Mouse (Mus musculus) telencephalon, adult 2 months (tissue): ENCODE data around the gene Smco2.
A peak's percentile ranks its signal among the peaks of the same experiment; 100 is the strongest.
"Not testable (repeated sequence)": the region's sequence is repeated elsewhere in the genome, so short reads cannot be mapped to it uniquely, and the experiment has no call there.

ENCODE experiments used
- DNase-seq: peaks from one replicate; pipeline ENCODE4 v3.0.0-alpha.2; 2011; ENCODE audit warnings: low read depth, low spot score

Smco2 gene

GRCm38 (mm10) chr6:146857386-146857785 is 7.5 kb downstream of the Smco2 start:
- no peak for DNase-seq

DNA sequence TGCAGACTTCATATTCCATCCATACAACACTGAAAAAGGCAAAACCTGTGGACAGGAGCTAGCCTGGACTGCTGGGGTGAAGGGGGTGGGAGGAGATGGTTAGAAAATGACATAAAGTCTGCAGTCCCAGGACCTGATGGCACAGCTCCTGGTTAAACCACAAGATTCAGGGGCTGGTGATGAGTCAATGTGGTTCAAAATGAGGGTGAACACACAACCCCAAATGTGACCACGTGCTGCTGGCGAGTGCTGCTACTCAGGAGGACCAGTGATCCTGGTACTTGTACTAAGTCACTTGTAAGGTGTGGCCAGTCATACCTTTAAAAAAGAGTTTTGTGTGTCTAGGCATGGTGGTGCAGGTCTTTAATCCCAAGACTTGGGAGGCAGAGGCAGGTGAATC is 13.2 kb downstream of the Smco2 start:
- DNase-seq: no peak

DNA sequence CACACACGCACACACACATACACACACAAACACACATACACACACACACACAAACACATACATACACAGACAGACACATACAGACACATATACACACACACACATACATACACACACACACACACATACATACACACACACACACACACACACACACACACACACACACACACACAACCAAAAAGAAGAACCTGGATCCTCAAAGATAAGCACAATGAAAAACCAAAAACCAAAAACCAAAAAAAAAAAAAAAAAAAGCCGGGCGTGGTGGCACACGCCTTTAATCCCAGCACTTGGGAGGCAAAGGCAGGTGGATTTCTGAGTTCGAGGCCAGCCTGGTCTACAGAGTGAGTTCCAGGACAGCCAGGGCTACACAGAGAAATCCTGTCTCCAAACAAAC is 14.5 kb downstream of the Smco2 start:
- not testable (repeated sequence) for DNase-seq

GRCm38 (mm10) chr6:146865701-146866100 is 15.8 kb downstream of the Smco2 start:
- DNase-seq: no peak

- DNase-seq: no peak
These were observed 22.1 kb downstream of the Smco2 start for GRCm38 (mm10) chr6:146871975-146872374.

- DNase-seq: no peak
These were observed 24.5 kb downstream of the Smco2 start for GRCm38 (mm10) chr6:146874415-146874814.

DNA sequence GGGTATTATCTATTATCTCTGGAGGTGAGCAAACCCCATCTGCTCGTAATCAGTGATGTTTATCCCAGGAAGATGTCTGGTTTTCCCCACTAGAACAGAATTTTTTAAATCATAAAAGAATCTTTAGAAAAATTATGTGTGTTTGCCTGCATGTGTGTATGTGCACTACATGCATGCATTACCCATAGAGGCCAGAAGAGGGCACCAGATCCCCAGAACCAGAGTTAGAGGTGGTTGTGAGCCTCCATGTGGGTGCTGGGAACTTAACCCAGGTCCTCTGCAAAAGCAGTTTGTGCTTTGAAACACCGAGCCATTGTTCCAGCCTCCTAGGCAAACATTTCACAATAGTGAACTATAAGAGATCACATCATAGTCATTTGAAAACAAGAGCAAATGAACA is 26.9 kb downstream of the Smco2 start:
- DNase-seq: no peak

- DNase-seq: peak; percentile 95
These were observed 27.6 kb downstream of the Smco2 start for GRCm38 (mm10) chr6:146877425-146878045.

DNA sequence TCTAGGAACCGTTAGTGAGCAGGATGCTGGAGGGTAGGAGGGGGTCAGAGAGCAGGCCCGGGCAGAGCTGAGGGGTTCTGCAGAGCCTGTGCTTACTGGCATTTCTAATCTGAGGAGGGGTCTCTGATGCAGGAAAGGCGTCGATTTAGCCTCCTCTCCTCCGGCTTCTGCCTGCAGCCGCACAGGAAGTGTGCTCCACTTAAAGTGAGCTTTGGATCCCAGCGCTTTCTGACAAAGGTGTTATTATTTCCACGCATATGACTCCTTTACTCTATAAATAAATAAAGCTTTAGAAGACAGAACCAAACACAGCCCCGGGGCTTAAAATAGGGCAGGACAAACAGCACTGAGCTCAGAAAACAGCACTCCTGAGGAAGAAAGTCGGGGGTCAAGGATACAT is 29.0 kb downstream of the Smco2 start:
- no peak for DNase-seq

DNA sequence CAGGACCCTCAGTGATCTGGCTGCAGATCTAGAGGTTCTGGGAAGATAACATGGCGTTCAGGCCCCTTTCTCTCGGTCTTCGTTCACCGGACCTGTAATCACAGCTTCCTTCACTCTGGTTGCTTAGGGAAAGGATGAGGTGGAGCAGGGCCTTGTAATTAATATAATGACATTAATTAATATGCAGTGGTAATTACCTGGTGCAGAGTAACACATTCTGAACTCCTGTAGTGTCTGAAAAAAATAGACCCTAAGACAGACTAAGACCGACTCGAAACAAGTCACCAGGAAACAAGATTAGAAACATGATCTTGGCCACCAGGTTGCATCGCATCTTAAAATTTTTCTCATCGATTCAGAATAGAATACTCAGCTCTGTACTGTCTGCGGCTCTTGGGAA is 30.0 kb downstream of the Smco2 start:
- no peak for DNase-seq

DNA sequence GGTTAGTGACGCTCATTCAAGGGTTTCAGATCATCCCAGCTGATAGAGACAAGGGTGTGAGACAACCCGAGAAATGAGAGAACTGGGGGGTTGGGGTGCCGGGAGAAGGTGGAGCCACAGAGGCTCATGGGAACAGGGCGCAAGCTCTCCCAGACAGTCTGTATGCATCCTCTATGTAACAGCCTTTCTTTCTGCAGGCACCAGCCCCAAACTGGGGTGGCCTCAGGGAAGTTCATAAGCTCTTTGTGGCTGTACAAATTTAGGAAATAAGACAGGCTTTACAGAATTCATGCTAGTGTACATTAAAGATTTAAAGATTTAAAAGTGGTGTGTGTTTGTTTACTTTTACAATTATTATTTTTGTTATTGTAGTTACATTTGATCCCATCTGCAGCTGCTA is 30.4 kb downstream of the Smco2 start:
- no peak for DNase-seq

DNA sequence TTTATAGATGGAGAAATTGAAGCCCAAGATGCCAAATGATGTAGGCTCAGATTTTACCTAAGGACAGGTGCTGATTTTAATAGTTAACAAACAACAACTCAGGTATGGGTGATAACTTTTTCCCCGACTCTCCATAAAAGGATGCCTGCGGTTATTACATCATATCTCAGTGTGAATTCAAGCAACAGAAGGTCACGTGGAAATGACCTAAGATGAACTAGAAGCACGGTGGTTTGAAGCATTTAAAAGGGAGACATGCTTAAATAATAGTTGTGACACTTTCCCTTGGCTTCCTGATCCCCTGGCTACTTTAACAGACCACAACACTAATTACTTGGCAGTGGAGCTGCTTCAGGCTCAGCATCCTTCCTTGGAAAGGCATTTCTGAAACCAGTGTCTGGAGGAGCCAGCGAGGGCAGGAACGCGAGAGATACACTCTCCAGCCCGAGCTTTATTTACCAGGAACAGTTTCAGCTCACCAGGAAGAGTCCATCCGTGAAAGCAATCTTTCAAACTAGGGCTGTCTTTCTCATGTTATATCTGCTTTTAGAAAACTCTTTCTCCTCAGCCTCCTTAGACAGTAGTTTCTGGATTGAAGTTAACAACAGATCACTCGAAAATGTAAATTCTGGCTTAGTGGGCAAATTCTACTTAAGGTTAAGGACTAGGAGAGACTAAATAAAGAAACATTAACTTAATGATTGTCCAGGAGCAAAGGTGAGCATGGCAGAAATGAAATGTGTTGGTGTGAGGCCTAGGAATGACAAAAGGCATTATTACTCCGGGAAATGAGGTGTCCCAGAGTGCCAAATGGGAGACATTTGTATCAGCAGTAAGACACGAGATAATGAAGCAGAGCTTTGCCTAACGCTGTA is 32.2 kb downstream of the Smco2 start:
- DNase-seq: no peak

DNA sequence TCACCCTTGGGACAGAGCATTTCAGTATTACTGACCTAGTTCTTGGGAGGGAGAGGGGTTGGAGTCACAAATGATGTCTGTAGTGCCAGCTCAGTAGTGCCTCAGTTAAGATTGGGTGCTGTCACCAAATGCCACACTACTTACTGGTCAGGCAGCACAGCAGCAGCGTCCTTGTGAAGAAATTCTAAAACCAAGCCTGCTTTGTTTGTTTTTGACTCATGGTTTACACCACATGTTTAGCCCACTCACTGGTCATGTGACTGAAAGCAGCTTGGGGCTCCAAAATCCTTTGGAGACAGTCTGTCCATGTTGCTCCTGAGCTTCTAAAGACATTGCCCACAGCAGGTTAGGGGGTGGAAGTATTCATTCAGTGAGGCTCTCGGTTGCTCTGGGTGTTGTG is 33.5 kb downstream of the Smco2 start:
- no peak for DNase-seq

DNA sequence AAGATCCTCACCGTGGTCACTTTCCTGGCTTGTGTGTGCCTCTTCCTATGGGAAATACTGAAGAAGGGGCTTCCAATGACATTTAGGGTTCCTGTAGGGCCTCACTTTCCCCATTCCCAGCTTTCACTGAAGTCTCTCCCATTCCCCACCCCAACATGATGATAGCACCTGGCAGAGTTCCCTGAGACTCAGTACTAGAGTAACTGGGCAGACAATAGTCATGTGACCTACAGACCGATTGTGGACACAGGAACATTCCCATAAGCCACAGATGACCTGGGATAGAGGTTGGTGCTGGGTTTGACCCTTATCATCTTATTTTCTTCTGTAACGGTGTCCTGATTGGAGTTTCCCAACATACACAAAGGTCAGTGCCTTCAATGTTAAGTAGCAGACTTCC is 34.3 kb downstream of the Smco2 start:
- no peak for DNase-seq

GRCm38 (mm10) chr6:146884851-146885250 is 34.9 kb downstream of the Smco2 start:
- DNase-seq: no peak

DNA sequence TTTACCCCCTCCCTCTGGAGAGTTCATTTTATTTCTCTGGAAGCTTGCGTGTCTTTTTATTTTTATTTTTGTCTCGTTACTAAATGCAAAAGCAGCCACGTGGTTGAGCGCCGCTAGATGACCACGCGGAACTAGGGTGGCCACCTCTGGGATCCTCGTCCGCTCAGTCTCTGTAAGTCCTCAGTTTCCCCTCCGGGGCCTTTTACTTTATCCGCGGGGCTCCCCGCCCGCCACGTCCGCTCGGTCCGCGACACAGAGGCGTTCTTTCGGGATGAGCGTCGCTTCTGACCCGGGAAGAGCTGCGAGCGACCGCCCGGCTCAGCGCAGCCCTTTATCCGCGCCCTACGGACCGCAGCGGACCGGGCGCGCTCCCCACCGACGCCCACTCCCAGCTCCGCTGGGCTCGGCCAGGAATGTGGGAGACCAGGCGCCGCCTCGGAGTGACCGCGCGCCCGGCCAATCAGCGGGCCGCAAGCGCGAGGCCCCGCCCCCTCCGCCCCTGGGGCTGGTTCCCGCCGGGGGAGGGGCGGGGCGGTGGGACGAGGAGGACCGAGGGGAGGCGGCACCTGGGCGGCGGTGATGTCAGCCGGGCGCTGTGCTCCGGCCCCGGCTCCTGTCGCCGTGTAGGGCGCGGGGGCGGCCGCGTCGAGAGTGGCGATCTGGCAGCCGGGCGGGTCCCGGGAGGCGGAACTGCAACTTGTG is 38.2 kb downstream of the Smco2 start, which contains the start of gene Ppfibp1:
TSS of gene Ppfibp1 (plus strand) at position 530 of the 702 bp plus-strand sequence.
- no peak for DNase-seq

GRCm38 (mm10) chr6:146888660-146889490 is 39.0 kb downstream of the Smco2 start:
- no peak for DNase-seq

DNA sequence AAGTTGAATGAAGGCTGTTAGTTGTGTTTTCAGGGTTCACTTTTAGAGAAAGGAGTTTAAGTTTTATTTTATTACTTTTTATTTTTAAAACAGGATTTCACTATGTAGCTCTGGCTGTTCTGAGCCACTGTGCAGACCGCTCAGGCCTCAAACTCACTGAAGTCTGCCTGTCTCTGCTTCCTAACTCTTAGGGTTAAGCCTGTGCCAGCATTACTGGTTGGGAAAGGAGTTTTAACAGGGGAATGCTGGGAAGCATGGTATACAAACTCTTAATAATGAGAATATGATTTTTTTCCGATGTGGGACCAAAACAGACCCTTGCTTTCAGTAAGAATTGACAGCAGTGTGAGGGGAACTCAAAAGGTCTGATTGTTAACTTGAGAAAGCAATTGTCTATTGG is 40.3 kb downstream of the Smco2 start:
- DNase-seq: no peak

DNA sequence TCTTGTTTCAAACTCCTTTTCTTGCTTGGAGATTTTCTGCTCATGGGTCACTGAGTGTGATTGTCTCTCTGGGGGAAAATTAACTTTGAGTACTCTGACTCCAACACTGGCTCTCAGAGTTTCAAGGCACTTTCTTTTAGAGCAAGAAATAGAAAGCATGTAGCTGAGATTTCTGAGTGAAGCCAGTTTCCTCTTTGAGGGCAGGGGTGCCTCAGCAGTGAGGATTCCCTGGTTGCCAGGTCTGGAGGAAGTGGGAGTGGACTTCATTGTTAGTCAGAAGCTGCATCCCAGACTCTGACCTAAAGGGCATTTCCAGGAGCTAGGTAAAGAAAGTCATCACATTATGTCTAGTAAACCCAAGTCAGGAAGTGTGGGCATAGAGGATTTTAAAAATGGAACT is 40.7 kb downstream of the Smco2 start:
- DNase-seq: no peak

DNA sequence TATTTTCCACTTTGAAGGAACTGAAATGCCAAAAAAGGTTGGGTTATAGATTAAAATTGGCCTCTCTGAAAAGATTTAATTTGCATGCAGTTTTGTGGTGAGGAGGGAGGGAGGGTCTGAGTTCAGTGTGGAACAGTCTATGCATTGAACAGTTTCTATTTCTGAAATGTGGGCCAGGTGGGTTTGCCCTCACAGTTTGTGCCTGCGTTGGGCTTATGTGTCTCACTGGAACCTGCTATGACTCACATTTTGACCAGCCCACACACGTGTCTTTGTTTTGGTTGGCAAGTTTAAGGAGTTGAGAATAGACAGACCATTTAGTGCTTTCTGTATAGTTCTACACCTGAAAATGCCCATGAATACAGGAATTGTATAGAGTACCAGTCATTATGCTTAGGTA is 44.0 kb downstream of the Smco2 start:
- no peak for DNase-seq

GRCm38 (mm10) chr6:146898709-146899108 is 48.8 kb downstream of the Smco2 start:
- no peak for DNase-seq

DNA sequence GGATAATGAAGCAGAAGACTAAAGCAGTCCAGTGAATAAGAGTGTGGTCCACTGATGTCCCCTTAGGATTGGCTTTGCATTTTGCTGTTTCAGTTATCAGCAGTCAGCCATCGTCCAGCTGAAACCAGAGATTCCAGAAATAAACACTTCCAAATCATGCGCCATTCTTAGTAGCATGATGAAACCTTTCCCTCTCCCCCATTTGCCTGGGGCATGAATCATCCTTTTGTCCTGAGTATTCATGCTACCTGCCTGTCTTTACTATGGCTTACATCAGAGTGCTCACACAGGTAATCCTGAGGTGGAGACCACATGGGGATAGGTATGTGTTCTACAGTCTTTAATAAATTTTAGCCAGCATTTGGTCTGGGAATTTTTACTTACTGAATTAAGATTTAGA is 49.7 kb downstream of the Smco2 start:
- DNase-seq: no peak
